Mouse (Mus musculus) heart, adult 2 months (tissue): Measurements from ENCODE around the gene Fnbp1.

Source experiments
- CTCF ChIP-seq: fragments of 200-600 bp; IDR thresholded peaks from 2 replicates; pipeline ENCODE4 v1.8.1; 2022; ENCODE audit warnings: antibody characterized with exemption, mild to moderate bottlenecking, moderate library complexity
- EP300 ChIP-seq: fragments of 200-500 bp; IDR thresholded peaks from 2 replicates; pipeline ENCODE4 v1.6.1; 2011; ENCODE audit warnings: low read depth, low read length, control low read depth; ENCODE audit not compliant: insufficient read depth
- POLR2A ChIP-seq: fragments of 200-500 bp; IDR thresholded peaks from 2 replicates; pipeline ENCODE4 v1.6.1; 2011; ENCODE audit warnings: mild to moderate bottlenecking, low read depth, low read length, control low read depth; ENCODE audit not compliant: insufficient read depth

- no peak for TF ChIP-seq EP300
- TF ChIP-seq CTCF = no peak
- no peak for TF ChIP-seq POLR2A
These were observed 35.8 kb downstream of the Fnbp1 start for GRCm38 (mm10) chr2:31106004-31106403.
